Mouse (Mus musculus) spleen, adult 2 months (tissue): ENCODE data around the gene Prkar2a.

Experiments used
- CTCF ChIP-seq: fragments of 200-500 bp; IDR thresholded peaks from 2 replicates; pipeline ENCODE4 v1.5.1; 2011; ENCODE audit warnings: mild to moderate bottlenecking, inconsistent platforms; ENCODE audit not compliant: insufficient read depth, insufficient read length, insufficient replicate concordance; ENCODE audit errors: extremely low read depth
- POLR2A ChIP-seq: fragments of 200-500 bp; IDR thresholded peaks from 2 replicates; pipeline ENCODE4 v1.6.1; 2011; ENCODE audit warnings: low read depth, low read length, inconsistent platforms

- no peak for TF ChIP-seq POLR2A
- no peak for TF ChIP-seq CTCF
Measured at GRCm38 (mm10) chr9:108707212-108707611, 18.1 kb downstream of the Prkar2a start.
